Mouse (Mus musculus) naive thymus-derived CD4-positive, alpha-beta T cell, adult 2 months (primary cell): ENCODE results near the gene Dek.

Experiments
- DNase-seq: peaks from one replicate; pipeline ENCODE4 v3.0.0-alpha.2; 2011; ENCODE audit warnings: low read depth

Gene Dek

GRCm38 (mm10) chr13:47056126-47056525 is 49.9 kb downstream of the Dek start:
- peak; percentile 20 for DNase-seq

GRCm38 (mm10) chr13:47053971-47054370 is 52.0 kb downstream of the Dek start:
- DNase-seq: no peak

GRCm38 (mm10) chr13:47050009-47050408 is 56.0 kb downstream of the Dek start:
- DNase-seq: no peak

GRCm38 (mm10) chr13:47047996-47048395 is 58.0 kb downstream of the Dek start:
- no peak for DNase-seq

- DNase-seq: no peak
These were observed 61.4 kb downstream of the Dek start, which contains the start of gene Tpmt for GRCm38 (mm10) chr13:47044617-47044947. Tpmt (minus strand) TSS chr13:47044737.

- peak; percentile 44 for DNase-seq
These were observed 62.0 kb downstream of the Dek start for GRCm38 (mm10) chr13:47043833-47044616.

- peak; percentile 99 for DNase-seq
These were observed 62.8 kb downstream of the Dek start, which contains the start of gene Kdm1b for GRCm38 (mm10) chr13:47043030-47043680. Kdm1b (plus strand) TSS chr13:47043499.

- DNase-seq: peak; percentile 15
These were observed 63.9 kb downstream of the Dek start for GRCm38 (mm10) chr13:47042024-47042633.

- no peak for DNase-seq
These were observed 65.9 kb downstream of the Dek start for GRCm38 (mm10) chr13:47040061-47040460.

GRCm38 (mm10) chr13:47037946-47038345 is 68.1 kb downstream of the Dek start:
- no peak for DNase-seq
